Mouse (Mus musculus): Measurements from ENCODE around the gene Ces5a.
A peak's percentile ranks its signal among the peaks of the same experiment; 100 is the strongest.

Ces5a gene

GRCm38 (mm10) chr8:93535730-93536129 is at the start of gene Ces5a:
Gene Ces5a (minus strand): TSS chr8:93535830.
- no peak for DNase-seq (ENCODE audit: low read depth, low spot score)

- DNase-seq (ENCODE audit: low read depth, low spot score): no peak
Observed at GRCm38 (mm10) chr8:93572841-93573240, 37.2 kb upstream of the Ces5a start.

GRCm38 (mm10) chr8:93572095-93572501 is 36.5 kb upstream of the Ces5a start:
- no peak for DNase-seq (ENCODE audit: low read depth, low spot score)

DNA sequence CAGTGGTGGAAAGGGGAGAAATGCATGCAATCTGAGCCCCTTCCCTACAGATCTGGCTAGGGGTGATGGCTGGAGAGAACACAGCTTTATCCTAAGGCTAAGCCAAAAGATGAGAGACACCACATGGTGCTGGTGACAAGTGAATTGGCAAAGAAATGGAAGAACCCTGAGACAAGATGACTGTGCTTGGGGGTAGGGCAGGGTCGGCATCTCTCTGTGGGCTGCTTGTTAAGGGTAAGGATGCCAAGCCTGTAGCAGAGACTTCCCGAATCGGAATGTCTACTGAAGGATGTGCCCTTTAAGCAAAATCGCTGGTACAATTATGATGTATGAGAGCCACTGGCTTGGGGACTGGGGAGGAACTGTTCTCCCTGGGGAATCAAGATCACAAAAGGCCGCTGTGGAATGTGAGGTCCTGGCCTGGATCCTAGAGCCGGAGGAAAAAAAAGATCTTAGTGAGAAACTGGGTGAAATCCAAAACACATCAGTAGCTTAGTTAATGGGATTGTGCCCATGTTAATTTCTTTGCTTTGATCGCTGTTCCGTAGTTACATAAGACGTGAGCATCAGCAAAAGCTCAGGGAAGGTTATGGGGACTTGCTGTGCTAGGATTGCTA is 35.8 kb upstream of the Ces5a start:
- DNase-seq (ENCODE audit: low read depth, low spot score): no peak

- no peak for DNase-seq (ENCODE audit: low read depth, low spot score)
Observed at GRCm38 (mm10) chr8:93570186-93570530, 34.5 kb upstream of the Ces5a start.

GRCm38 (mm10) chr8:93569311-93570185 is 33.9 kb upstream of the Ces5a start:
- DNase-seq (ENCODE audit: low read depth, low spot score): no peak

DNA sequence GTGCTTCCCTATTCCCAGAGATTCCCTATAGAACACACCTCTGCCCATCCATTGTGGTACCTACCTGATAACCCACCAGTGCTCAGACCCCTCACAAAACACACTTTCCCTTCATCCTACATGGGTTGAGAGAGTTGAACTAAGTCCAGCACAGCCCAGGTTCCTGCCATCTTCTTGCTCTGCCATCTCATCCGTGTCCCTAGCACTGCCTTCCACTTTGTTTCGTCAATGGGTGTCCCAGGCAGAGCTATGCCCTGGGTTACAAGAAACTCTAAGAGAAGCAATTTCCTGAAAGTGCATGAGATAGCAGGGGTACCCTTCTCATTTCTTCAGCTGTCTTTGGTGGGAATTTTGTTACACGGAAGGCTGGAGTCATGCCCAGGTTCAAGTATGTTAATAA is 33.0 kb upstream of the Ces5a start:
- DNase-seq (ENCODE audit: low read depth, low spot score): no peak

- no peak for DNase-seq (ENCODE audit: low read depth, low spot score)
Observed at GRCm38 (mm10) chr8:93567086-93567485, 31.5 kb upstream of the Ces5a start.

DNA sequence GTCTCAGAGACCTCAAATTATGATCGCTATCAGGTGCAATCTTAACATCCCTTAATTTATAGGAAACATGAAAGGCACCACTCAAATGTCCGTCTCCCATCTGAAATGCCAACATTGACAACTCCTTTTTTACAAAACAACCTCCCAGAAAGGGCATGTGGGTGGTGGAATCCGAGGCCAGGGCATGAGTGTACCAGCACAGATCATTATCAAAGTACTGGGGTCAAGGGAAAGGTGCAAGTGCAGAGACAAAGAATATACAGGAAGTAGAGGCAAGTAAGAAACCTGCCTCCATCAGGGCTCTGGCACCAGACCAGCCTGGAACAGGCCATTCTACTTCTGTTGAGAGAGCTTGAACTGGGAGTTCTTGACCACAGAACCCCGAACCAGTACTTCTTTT is 29.0 kb upstream of the Ces5a start:
- no peak for DNase-seq (ENCODE audit: low read depth, low spot score)

DNA sequence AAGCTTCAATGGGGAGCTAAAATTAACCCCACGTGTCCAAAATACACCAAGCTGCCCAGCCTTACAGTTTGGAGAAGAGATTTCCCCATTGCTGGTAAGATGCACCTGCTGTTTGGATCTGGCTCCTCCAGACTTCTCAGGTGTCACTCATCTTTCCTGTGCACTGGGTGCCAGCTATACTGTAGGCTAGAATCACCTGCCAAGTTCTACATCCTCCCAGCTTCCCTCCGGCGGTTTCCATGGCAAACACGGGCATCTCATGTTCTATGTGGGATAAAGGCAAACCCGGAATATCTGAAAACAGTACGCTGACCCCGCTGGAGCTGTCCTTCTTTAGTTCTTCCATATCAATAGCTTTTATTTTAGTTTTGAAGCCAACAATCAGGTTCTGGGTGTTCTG is 27.9 kb upstream of the Ces5a start:
- no peak for DNase-seq (ENCODE audit: low read depth, low spot score)

GRCm38 (mm10) chr8:93562557-93563210 is 27.1 kb upstream of the Ces5a start:
- DNase-seq (ENCODE audit: low read depth, low spot score): no peak

DNA sequence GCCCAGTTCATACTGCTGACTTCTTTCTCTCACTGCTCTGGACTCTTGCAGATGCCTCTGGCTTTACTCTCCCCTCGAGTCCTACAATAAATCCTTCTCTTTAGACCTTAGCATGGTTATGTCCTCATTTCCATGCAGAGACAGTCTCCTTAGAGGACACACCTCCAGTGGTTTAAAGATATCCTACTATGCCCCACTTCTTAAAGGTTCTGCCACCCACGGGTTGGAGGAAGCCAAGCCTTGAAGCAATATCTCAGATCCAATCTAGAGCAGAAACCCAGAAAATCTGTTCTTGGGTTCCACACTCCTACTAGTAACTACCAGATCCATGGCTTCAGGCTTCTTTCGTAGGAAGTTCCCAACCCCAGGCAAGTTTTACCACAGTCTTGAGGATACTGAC is 25.6 kb upstream of the Ces5a start:
- no peak for DNase-seq (ENCODE audit: low read depth, low spot score)

DNA sequence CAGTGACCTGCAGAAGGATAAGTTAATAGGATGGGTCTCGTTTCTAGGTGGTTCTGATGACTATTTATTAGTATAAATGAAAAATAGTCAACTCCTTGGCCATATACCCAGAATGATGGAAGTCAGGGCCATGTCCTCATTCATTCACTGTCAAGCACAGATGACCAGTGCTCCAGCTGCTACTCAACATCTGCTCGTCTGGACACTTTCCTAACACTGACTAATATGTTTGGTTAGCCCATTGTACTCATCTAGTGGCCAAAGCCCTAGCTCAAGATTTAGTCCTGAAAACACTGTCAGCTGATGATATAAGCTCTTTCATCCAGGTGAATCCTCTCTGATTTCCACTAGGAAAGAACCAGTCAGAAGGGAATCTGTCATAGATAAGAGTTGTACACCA is 24.1 kb upstream of the Ces5a start:
- DNase-seq (ENCODE audit: low read depth, low spot score): no peak

- DNase-seq (ENCODE audit: low read depth, low spot score): no peak
Observed at GRCm38 (mm10) chr8:93502634-93503033, 33.0 kb downstream of the Ces5a start.

DNA sequence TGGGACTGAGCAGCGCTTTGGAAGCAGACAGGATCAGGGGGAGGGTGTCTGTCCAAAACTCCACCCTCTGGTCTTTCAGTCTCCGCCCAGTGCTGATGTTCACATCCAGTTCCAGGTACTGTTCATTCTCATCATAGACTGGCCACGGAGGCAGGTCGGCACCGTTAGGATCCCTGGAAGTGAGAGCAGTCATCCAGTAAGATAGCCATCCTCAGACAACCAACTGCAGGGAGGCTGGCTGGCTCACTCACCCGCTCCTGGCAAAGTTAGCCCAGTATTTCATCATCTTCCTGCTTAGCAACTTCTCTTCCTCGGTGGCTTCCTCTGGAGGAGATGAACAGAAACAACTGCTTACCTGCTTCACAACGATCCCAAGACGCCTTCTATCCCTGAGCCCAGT is 36.2 kb downstream of the Ces5a start:
- peak; percentile 8 for DNase-seq (ENCODE audit: low read depth, low spot score)

DNA sequence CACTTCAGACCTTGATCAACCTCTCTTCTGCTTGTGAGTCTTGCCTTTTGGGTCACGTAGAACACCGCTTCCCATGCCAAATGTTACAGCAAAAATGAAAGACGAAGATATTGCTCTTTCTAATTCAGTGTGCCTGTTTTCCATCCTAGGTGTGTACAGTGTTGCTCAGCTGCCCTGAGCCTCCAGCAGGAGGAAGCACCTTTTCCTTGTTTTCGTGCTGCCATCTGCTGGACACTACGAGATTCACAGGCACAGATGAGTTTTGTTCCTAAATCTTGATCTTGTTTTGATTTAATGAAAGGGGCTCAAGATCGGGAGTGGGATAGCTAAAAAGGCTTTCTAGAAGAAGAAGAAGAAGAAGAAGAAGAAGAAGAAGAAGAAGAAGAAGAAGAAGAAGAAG is 40.3 kb downstream of the Ces5a start:
- DNase-seq (ENCODE audit: low read depth, low spot score): peak; percentile 79

DNA sequence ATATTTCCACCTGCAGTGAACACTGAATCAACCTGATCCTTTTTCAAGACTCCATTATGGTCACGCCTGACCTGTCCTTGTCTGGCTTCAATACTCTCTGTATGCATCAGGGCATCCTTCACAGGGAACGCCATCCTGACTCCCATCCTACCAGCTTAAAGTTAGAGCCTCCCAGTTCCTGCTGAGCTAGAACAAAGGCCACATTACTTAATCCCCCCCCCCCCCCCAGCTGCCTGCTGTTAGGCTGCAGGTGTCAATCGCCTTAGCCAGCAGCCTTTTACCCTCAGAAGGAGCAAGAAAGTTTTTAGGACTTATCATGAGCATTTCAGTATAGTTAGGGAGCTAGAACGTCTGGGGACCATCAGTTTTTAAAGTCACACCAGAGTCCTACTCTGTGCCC is 46.9 kb downstream of the Ces5a start:
- no peak for DNase-seq (ENCODE audit: low read depth, low spot score)

DNA sequence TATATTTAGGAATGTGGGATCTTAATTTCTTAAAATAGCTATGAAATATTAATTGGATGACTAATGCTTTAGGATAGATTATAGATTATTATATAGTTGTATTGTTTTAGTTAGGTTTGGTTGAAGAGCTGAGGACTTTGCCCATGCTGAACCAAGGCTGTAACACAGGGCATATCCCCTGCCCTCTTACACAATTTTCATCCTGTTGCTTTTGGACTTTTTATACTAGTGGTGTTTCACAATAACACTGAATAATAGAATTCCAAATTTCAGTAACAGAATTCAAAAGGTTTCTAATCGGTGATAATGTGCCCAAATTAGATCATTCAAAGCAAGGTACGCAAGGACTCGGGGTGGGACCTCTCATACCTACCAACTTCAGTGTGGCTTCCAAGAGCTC is 57.4 kb downstream of the Ces5a start:
- DNase-seq (ENCODE audit: low read depth, low spot score): no peak

GRCm38 (mm10) chr8:93469733-93470132 is 65.9 kb downstream of the Ces5a start:
- peak; percentile 28 for DNase-seq (ENCODE audit: low read depth, low spot score)

- DNase-seq (ENCODE audit: low read depth, low spot score): no peak
Observed at GRCm38 (mm10) chr8:93454258-93454877, 81.3 kb downstream of the Ces5a start.

Measured in 3T3-L1 (cell line).